Mouse (Mus musculus): ENCODE measurements at regions not wholly inside any gene's neighbourhood (a gene's known extent, or its start where the extent isn't known, plus 50 kb on each side); places are given as distances from the start of the nearest gene placed in this dataset.

DNA sequence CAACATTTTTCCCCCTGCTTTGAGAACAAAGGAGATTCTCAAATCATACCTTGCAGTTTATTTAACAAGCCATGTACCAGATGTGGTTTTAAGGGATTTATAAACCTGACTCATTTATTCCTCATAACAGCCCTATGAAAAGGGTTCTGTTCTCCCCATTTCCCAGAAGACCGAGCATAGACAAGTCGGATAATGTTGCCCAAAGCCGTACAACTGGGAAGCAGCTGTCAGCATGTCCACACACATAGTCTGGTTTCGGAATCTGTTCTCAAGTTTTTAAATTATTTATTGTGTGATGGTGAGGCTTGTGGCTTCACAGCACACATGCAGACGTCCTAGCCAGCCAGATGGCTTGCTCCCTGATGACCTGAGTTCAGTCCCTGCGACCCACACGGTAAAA is 143.4 kb upstream of the Noct start:
- DNase-seq (ENCODE audit: extremely low read depth, insufficient read length, low spot score): no peak

DNA sequence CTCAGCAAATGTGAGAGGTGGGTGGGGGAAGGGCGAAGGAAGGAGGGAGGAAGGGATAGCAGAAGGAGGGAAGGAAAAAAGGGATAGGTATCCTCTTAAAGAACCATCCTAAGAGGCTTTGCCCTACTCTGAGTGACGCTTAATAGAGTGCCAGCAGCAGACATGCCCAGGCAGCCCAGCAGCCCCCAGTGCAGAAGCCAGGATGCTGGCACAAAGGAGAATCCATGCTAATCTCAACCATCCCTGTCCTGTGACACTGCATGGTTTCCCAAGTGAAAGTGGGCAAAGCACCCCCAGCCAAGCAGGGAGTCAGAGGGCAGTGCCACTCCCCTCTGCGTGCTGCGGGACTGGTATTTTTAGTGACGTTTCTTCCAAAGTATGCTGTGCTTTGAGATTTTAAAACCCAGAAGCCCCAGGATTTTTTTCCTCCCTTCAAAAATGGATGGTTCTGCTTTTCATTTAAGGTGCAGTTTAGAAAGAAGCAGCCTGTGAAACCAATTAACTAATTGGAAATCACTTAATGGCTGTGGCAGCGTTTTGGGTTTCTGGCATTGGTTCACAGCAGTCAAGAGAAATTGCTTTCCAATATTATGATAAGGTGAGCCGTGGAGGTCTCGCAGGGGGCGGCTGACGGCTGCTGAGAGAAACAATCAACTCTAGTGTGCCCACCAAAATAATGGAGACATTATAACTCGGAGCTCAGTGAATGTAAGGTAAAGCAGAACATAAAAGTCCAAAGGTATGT is 141.2 kb upstream of the Noct start:
- no peak for DNase-seq (ENCODE audit: extremely low read depth, insufficient read length, low spot score)

DNA sequence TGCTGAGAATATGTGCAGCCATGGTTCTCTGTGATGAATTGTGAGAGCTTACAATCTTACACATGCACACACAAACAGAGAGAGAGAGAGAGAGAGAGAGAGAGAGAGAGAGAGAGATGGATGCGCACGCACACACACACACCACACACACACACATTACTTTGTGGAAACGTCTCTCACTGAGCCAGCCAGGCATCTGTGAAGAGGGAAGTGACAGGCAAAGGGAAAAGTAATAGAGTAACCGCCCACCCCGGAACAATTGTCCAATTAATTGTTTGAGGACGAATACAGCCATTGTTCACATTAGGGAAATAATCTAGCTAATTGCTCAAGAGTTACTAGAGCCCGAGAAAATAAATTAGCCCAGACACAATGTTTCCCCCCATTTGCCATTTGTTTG is 140.7 kb upstream of the Noct start:
- DNase-seq (ENCODE audit: extremely low read depth, insufficient read length, low spot score): no peak

DNA sequence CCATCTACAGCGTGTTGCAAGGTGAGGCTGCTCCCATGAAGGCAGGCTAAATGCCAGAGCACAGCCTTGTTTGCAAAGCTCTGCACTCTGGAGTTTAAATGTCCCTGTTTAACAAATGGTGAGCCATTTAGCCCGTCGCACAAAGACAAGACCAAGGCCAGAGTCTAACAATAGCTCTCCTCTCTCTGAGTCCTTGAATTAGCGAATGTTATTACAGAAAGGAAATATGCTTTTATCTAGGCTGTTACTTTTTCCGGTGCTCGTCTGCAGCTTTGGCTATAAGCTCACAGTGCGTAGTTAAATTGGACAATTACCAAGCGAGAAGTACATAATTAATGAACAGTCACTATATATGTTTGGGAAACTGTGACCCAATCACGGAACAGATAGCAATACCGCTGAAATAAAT is 137.8 kb upstream of the Noct start:
- DNase-seq (ENCODE audit: extremely low read depth, insufficient read length, low spot score): no peak

DNA sequence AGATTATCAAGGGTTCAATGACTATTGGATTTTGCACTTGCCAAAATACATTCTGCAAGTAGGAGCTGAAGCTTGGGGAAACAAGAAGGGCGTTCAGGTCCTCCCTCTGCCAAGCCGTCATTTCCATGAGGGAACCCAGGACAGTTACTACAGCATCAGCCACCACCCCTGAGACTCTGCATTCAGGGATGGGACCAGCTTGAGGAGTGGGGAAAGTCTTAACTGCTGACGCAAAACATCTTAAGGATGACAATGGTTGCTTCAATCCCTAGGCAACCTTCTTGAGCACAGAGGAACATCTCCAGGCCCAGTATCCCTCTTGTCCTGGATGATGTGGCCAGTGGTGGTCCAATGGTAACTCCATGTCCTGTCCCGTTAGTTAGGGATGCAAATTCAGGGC is 137.2 kb upstream of the Noct start:
- DNase-seq (ENCODE audit: extremely low read depth, insufficient read length, low spot score): no peak

DNA sequence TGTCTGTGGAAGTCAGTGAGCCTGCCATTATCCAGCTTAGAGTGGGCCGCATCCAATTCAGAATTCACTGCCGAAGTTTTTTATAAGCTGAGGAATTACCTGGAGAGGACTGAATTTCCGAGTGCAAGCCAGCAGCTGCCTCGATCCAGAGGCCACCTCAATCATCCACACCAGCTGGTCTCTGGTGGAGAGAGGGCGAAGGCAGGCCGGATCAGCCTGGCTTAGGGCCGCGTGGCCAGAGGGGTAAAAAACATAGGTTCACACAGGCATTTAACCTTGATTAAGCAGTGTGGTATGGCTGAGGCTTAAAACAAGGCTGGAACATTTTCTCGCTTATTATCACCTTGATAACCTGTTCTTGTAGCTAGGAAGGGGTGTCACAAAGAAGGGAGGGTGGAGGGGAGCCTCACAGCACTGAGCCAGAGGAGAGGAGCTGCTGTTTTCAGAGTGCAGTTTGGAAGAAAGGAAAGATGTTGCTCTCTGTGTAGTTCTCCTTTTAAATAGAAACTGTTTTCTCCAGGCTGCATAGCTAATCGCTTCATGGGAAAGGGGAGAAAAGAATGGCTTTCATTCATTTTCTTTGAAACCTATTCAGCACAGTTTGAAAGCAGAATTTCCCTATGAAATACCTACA is 135.1 kb upstream of the Noct start:
- DNase-seq (ENCODE audit: extremely low read depth, insufficient read length, low spot score): no peak

DNA sequence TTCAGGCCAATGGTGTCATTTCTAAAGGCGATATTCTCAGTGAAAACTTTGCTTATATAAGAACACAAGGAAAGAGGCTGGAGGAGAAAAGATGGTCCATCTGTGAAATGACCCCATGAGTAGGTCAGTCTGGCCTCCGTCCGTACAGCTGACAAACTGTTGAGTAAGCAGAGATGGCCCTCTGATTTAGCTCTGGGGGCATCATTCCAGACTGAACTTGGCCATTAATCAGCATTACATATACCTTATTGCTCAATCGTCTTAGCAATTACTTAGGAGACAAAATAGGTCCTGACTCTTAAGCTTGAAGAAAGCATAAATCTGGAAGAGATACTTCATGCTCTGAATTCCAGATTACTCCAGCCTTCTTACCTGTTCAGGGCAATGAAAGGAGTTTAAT is 132.8 kb upstream of the Noct start:
- DNase-seq (ENCODE audit: extremely low read depth, insufficient read length, low spot score): no peak

DNA sequence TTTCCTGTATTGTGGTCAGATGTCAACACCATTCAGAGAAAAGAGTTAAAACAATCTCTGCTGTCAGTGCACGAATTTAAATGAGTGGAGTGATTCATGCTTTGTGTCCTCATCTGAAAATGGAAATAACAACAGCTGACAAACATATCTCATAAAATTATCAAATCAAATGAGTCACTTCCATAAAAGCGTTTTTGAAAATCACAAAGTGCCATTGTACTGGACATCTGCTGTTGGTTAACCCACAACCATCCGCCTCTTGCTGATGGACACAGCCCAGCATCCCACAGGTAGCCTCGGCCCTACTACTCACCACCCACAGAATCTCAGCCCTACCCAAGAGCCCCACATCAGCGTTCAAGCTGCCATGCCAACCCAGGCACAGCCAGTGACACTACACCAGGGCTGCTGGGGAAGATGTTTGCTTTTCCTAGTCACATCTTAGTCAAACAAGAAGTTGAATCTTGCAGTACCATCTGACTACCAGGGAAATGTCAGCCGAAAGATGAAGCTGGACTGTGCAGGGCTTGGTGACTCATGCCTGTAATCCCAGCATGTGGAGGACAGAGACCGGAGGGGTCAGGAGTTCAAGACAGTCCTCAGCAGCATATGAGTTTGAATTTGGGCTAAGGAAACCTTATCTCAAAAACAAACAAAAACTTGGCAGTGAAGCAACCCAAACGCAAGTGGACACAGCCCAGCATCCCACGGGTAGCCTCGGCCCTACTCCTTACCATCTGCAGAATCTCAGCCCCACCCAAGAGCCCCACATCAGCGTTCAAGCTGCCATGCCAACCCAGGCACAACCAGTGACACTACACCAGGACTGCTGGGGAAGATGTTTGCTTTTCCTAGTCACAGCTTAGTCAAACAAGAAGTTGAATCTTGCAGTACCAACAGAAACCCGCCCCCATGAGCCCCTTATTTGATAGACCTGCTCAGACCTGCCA is 131.9 kb upstream of the Noct start:
- DNase-seq (ENCODE audit: extremely low read depth, insufficient read length, low spot score): peak; percentile 57

DNA sequence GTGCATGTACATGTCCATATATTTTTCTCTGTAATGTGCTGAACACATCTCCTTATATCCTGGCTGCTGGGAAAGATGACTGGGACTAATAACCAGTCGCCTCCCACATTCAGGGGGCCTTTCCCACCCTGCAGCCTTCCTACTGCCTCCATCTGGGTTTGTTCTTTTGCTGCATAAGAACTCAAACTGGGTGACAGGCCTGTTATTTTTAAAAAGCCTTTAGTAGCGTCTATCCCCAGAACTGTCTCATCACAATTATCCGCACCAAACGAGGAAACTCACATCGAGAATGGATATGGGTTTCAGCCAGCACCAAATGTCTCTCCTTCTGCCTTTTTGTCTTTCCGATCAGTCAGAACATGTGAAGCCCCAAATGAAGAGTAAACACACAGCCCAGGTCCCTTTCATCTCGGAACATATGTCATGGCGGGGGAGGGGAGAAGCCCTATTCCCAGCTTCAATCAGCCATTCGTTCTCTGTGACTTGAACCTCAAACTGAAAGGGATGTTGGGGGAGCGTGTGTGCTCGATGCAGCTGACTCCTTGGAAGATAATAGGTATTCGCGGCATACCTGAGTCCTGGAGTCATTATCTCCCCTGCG is 128.3 kb upstream of the Noct start:
- DNase-seq (ENCODE audit: extremely low read depth, insufficient read length, low spot score): no peak

DNA sequence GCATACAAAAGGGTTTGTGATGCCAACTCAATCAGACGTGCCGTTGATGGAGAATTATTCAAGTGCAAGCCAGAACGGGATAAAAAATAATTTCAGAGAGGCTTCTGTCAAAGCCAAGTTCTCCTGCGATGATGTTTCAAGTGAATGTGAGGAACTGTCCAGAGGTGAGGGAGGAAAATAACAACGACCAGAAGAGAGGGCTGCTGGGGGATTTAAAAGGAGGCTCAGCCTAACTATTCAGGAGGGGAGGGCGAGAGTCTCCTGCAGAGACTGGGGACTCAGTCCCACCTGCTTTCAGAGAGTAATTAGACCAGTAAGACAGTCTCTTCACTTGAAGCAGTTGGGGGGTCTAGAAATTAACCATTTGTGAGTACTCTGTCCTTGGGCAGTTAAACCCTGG is 127.7 kb upstream of the Noct start:
- no peak for DNase-seq (ENCODE audit: extremely low read depth, insufficient read length, low spot score)

DNA sequence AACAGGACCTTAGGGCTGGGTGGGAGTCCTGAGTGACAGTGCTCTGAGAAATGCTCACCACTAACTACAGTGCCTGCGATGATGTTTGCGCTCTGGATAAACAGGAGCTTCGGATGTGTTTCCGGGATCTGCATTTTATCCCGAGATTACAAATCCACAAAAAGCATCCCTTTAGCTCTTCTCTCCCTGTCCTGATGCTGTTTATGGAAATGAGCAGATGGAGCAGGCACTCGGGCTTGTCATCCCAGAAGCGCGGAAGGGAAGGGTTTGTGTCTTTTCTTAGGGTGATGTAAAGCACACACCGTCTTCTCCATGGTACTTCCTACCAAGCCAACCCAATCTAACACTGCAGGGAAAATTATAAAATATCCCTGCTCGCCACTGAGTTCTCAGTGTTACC is 126.9 kb upstream of the Noct start:
- no peak for DNase-seq (ENCODE audit: extremely low read depth, insufficient read length, low spot score)

DNA sequence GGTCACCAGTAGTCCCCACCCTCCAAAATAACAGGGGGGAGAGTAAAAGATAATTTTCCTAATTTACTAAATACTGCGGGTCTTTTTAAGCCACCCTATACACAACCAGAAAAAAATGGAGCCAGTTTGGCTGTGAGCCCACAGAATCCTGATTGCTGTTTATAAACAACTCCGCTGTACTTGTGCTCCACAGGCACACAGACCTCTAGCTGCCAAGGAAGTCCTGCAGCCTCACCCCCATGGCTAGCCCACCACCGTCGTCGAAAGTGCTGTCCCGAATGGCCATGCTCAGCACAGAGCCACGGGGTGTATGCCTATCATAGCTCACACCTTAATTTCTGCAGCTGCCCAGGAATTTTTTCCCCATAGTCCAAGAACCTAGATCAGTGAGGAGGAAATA is 124.3 kb upstream of the Noct start:
- no peak for DNase-seq (ENCODE audit: extremely low read depth, insufficient read length, low spot score)

DNA sequence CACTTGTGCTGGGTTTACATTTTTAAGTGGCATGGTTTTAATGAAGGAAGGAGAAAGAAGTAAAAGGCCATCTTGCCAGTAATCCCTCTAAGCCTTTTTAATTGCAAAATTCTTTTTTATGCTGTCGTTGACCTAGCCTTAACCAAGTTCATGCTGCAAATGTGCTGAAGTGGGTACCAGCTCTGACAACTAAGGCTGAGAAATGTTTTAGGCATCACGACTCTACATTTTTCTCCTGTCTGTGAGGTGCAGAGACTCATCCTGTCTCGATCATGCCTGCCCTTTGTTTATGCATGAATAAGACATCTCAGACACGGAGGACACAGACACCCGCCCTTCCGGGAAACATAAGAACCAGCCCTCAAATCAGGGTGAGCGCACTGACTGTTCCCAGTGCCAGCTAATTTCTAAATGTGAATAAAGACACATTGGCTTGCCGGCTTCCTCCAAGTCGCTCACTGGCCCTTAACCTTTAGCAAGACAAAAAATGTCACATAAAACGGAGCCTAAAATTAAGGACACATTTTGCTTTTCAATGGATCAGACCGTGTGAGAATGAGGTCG is 115.5 kb upstream of the Noct start:
- DNase-seq (ENCODE audit: extremely low read depth, insufficient read length, low spot score): no peak

DNA sequence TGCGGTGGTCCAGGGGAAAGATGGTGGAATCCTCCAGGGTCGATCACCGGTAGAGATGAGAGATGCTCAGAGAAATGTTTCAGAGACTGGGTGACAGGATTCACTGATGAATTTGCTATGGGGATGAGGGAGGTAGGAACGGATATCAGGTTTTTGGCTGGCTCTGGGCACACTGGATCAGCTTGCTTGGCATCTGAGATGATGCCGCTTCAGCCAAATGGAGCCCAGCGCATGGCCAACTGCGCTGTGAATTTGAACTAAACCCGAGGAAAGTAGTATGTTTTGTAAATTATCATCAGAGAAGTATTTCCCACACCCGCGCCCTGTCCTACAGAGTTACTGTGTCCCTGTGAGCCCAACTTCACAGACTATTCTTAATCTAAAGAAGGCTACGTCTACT is 113.0 kb upstream of the Noct start:
- no peak for DNase-seq (ENCODE audit: extremely low read depth, insufficient read length, low spot score)

DNA sequence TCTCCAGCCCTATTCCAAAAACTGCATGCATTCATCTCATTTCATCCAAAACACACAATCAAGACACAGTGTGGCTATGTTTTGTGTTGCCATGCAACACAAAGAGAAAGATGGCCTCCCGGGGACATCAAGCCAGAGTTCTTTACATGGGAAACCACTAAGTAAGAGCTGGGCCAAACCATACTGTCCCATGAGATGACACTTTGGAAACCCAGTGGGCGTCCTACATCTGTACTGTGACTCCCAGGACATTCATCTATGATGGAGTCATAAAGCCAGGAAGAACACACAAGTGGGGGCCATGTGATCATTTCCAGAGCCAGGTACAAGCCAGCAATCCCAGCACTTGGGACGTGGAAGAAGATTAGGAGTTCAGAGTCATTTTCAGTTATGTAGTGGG is 111.9 kb upstream of the Noct start:
- DNase-seq (ENCODE audit: extremely low read depth, insufficient read length, low spot score): no peak

DNA sequence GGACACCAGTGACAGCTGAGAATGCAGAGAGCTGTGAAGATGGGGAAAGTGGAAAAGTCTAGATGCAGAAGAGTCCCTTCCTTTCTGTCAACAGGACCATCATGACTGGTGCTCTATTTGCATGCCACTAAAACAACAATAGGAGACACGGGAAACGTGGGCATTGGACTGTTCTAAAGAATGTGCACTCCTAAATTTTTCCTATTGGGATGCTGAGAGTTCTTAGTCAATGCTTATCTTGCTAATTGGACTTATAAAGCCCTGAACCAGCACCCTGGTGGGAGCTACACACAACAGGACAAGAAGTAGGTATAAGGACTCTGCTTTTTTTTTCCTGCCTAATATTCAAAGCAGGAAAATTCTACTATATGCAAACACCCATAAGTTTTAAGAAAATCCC is 108.3 kb upstream of the Noct start:
- no peak for DNase-seq (ENCODE audit: extremely low read depth, insufficient read length, low spot score)

DNA sequence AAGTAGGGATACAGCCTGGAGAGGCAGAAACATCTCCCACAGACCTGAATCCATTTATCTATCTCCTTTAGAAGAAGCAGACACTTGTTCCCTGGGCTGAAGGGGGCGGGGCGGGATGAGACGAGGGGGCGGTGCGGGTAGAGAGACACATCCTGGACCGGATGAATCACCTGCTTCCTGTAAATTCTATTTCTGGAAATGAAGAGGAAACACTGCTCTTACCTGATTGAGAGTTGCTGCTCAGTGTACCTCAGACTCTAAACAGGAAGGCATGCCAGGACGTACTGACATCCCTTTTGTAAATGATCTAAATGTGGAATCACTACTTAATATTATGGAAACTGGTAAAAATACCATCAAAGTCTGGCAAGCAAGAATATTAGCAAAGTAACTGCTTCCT is 105.5 kb upstream of the Noct start:
- DNase-seq (ENCODE audit: extremely low read depth, insufficient read length, low spot score): no peak

DNA sequence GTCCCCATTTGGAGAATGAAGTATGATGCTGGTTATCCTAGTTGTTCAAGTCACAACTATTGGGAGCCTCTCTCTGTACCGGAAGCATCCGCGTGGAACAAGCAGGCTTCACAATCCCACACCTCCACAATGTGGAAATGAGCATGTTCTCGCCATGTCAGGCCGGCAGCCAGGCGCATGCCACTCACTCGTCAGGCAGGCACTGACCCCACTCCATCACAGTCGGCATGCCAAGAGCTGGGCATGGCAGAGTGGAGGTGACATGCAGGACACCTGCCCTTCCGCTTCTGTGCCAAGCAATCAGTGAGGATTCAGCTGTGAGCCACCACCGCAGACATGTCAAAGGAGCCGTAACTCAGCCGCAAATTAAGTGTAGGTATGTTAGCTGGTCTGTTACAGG is 103.7 kb upstream of the Noct start:
- DNase-seq (ENCODE audit: extremely low read depth, insufficient read length, low spot score): no peak

DNA sequence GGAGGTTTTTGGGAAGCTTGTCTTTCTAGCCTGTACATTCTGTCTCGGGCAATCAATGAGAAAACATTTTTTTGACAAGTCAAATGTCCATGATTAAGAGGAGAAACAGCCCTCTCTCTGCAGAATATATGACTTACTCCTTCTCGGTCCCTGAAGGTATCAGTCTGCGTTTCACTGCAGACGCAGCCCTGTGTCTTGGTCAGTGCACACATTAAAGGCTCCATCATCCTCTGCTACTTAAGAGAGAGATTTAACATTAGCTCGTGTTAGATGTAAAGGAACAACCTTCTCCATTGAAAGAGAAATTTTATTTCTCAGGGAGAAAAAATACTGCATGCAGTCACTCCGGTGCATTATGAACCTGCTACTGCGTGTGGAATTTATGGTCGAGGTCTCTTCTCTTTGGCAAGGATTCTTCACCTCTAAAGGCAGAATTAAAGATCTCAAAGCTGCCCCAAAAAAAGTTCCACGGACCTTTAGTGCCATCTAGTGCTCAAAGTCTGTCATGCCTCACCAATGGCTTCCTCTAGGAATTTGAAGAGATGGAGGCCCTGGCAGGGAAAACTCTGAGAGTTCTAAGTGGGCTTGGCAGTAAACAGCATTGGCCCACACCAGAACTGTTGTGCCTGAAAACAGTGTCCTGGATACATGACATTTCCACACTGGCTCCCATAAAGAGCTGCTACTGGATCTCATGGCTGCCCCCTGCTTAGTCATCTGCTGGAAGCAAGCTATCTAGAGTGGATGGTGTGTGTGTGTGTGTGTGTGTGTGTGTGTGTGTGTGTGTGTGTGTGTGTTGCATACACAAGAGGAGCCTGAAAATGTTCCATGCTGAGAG is 102.3 kb upstream of the Noct start:
- DNase-seq (ENCODE audit: extremely low read depth, insufficient read length, low spot score): no peak

DNA sequence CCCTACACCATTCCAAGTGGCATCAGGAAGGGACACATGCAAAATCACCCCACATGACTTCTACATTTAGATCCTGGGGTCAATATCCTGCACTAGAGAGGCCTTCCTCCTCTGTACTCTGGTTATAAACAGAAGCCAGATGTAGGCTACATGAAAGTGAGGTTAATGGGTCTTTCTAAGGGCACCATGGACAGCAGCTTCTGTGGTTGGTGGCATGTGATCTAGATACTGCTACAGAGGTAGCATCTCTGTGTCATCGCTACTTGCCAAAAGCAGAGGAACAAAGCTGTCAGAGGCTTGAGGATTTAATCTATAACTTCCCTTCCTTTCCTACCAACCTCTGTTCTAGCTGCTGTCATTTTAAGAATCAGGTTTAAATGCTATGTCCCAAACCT is 101.7 kb upstream of the Noct start:
- DNase-seq (ENCODE audit: extremely low read depth, insufficient read length, low spot score): no peak

Measured in 3134 (cell line).